Comparison of ENCODE assay signal across 8 mouse cellular contexts in the genomic region with DNA sequence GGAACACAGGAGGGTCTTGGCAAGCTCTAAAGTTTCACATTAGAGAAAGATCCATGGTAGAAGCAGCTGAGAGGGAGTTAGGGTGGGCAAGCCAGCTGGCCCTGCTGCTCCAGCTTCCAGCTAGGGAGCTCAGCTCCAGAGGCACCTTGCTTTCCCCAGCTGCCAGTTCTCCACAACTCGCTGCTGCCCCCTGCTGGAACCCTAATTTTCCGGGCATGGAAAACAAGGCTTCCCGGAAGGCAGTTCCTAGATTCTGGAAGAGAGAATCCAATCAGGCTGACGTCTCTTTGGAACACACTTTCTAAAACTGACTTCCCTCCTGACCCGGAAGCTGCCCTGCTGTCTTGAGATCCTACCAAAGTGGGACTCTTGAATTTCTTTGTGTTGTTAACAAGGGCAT. TPM values are rescaled to one million over a fixed set of nuclear protein-coding genes. Genes with fewer than 3 reads are reported as not detected.
DNase-seq lines count a peak whose midpoint lies in the region; ATAC-seq and TF ChIP-seq lines count a peak whose summit lies in the region.

No protein-coding gene starts in this region.

- TF ChIP-seq CTCF in gastrocnemius, adult 2 months (IDR thresholded peaks at IDR 0.05), result peak; percentile 94
- TF ChIP-seq CTCF in liver, postnatal 0 days (IDR thresholded peaks at IDR 0.05; ENCODE audit: low read depth), result peak; percentile 95

- H3K4me2 ChIP-seq in liver, postnatal 0 days (ENCODE audit: low read depth, low read length), result no peak overlapping the region

- ATAC-seq in liver, postnatal 0 days, result peak; percentile 16; the same call in 1 of the 2 replicates

- H3K4me1 ChIP-seq in liver, postnatal 0 days (ENCODE audit: insufficient read depth), result peaks cover 14% of the 10 kb centered on the region

- H3K4me3 ChIP-seq in gastrocnemius, adult 2 months, result peak overlapping the region; percentile 63
- no peak overlapping the region for H3K4me3 ChIP-seq in liver, postnatal 0 days (ENCODE audit: low read depth, low read length)

- no peaks in the 10 kb centered on the region for H3K9me3 ChIP-seq in liver, postnatal 0 days (ENCODE audit: low read length)

- peak overlapping the region; percentile 99 for H3K27ac ChIP-seq in gastrocnemius, adult 2 months
- no peak overlapping the region for H3K27ac ChIP-seq in liver, postnatal 0 days (ENCODE audit: low read depth)

- H3K27me3 ChIP-seq in liver, postnatal 0 days (ENCODE audit: insufficient read depth, low read length), result no peaks in the 10 kb centered on the region

- H3K9ac ChIP-seq in liver, postnatal 0 days (replicated peaks), result no peak overlapping the region

- 4% methylated on average over 5 of the region's 5 CpGs for WGBS in liver, postnatal 0 days (ENCODE audit: insufficient replicate concordance)

- DNase-seq in B cell, adult 2 months, result peak; percentile 76 to 77
- DNase-seq in NIH3T3 (ENCODE audit: low read depth), result peak; percentile 92
- DNase-seq in cerebellum, postnatal 25 days, result peak; percentile 95 to 97
- DNase-seq in gastrocnemius, adult 2 months, result peak; percentile 92
- peak; percentile 90 to 98 for DNase-seq in kidney, postnatal 36 days
- DNase-seq in liver, postnatal 0 days, result peak; percentile 91
- peak; percentile 91 for DNase-seq in retina, postnatal 1 day
- peak; percentile 87 for DNase-seq in thymus, postnatal 4 days

- H3K36me3 ChIP-seq in liver, postnatal 0 days (replicated peaks; ENCODE audit: insufficient read depth, low read length), result peaks cover 3% of the 10 kb centered on the region; the same call in 1 of the 2 replicates

- no peak for TF ChIP-seq EP300 in liver, postnatal 0 days (IDR thresholded peaks at IDR 0.05; ENCODE audit: low read depth)

- intact Hi-C loops in gastrocnemius, adult 2 months (cut with DNase I), result loop anchor here (1.0 to 5.0 kb wide), 2 partner anchors 64 to 235 kb away; no protein-coding TSS in a partner anchor

RNA-seq across cellular contexts. Expression of a gene that starts 13.4 kb away (rescaled TPM):
- total RNA-seq in gastrocnemius, adult 2 months (2021), result 100 to 1,000 TPM; 133 to 149 TPM
- 27.5 and 28.5 TPM in 2 replicates for polyA plus RNA-seq in liver, postnatal 0 days (2015; fragmentation: Nextera tagmentation; extraction: Ambion mirVana)

RNA-seq across cellular contexts. Expression of a gene that starts 17.9 kb away (rescaled TPM):
- total RNA-seq in gastrocnemius, adult 2 months (2021), result 10 to 100 TPM; 40.6 to 44.2 TPM
- 44.9 and 53.7 TPM in 2 replicates for polyA plus RNA-seq in liver, postnatal 0 days (2015; fragmentation: Nextera tagmentation; extraction: Ambion mirVana)

RNA-seq across cellular contexts. Expression of a gene that starts 52.0 kb away (rescaled TPM):
- total RNA-seq in gastrocnemius, adult 2 months (2021), result 10 to 100 TPM; 59.6 to 65.2 TPM
- polyA plus RNA-seq in liver, postnatal 0 days (2015; fragmentation: Nextera tagmentation; extraction: Ambion mirVana), result 25.0 and 29.4 TPM in 2 replicates
